Mouse (Mus musculus) MN1 (cell line): Measurements from ENCODE around the gene Peli2.

Experiments
- DNase-seq: peaks from one replicate; pipeline ENCODE4 v3.0.0-alpha.2; 2016; ENCODE audit warnings: low spot score

The Peli2 gene

DNA sequence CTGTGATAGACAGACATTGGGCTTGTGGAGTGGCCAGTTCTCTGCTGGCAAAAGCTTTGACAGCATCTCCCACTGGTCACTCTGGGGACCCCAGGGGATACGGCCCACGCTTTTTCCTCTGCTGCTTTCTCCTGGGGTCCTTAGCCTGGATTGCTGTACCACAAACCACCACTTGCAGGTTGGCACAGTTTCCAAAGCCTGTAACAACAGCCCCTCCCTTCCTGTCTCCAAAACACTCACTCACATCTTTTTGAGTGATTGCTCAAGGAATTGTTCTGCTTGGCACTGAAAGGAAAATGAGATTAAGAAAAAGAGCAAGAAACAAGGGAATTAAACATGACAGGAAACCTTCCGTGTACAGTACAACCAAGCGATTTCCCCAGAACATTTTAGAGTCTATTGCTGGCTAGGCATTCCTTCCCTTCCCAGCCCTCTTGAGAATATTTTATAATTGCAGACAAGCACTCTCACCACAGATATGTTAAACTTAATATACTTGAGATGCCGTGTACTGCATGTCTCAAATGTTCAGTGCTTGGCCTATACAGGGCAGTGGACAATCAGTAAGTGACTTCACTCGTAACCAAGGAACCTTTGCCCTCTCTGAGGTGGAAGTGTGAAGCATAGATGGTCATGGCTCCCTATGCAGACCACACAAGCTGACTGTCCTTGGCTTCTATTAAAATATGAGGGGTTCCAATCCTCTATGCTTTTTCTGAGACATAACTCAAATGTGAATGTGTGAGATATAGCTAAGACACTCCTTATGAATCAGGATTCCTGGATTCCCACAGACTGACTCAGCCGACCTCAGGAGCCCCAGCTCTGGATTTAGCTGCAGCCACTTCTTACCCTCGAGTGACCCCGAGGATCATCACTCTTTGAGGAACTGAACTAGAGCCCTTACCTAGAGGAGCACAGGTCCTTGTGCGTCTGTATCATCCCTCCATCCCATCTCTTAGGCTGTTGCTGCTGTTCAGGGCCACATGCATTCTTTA lies 169.3 kb downstream of the Peli2 start:
- DNase-seq = no peak

DNA sequence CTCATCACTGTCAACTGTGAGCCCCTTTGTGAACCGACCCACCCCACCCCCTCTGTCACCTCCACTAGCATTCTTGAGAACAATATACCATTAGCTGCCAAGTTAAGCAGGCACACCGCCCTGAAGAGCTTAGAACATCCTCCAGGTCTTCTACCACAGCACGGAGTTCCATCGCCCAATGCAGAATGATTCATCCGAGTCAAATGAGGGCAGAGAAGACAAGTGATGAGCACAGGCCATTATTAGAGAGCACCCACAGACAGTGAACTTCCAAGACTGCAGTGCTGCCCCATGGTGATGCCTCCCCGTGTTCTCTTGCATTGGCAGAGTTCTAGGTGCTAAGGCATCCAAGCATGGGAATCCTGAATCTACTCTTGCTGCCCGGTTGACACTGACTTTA lies 172.9 kb downstream of the Peli2 start:
- DNase-seq = no peak

DNA sequence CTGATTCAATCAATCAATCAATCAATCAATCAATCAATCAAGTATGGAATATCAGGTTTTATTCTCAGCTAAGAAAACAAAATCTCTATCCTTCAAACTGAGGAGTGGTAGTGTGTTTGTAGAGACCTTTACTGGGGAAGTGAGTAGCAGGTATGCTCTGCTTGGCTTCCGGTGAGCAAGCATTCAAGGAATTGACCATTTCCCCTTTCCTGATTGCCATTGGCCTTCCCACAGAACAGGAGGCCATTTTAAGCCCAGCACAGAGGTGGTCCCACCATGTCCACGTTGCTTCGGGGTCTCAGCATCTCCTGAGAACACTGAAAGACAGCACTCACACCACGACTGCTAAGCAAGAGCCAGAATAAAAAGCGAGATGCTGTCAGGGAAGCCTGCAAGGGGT lies 174.8 kb downstream of the Peli2 start:
- no peak for DNase-seq

DNA sequence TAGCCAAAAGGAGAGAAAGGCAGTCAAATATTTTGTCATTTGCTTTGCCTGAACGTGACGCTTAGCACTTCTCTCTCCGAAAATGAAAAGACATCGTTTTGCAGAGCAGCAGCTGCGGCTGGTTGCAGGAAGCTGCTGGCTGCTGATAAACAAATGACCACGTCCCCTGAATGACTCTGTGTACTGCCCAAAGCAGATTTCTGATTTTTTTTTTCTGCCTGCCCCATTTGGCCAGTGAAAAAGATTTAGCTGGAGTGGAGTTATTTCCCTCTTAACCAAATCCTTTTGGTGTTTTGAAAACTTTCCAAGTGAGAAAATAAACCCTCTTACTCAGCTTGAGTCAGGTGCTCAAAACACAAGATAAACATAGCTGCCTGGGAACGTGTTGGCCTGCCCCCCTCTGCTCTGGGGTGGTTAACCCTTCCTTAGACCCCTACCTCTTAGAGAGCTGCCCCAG lies 175.2 kb downstream of the Peli2 start:
- no peak for DNase-seq

DNA sequence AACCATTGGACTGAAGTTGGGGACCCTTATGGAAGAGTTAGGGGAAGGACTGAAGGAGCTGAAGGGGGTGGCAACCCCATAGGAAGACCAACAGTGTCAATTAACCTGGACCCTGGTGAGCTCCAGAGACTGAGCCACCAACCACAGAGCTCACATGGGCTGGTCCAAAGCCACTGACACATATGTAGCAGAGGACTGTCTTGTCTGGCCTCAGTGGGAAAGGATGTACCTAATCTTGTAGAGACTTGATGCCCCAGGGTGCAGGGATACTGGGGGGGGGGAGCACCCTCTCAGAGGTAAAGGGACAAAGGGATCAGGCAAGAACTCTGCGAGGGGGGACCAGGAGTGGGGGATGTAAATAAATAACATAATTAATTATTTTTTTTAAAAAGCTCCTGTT lies 176.2 kb downstream of the Peli2 start:
- no peak for DNase-seq

DNA sequence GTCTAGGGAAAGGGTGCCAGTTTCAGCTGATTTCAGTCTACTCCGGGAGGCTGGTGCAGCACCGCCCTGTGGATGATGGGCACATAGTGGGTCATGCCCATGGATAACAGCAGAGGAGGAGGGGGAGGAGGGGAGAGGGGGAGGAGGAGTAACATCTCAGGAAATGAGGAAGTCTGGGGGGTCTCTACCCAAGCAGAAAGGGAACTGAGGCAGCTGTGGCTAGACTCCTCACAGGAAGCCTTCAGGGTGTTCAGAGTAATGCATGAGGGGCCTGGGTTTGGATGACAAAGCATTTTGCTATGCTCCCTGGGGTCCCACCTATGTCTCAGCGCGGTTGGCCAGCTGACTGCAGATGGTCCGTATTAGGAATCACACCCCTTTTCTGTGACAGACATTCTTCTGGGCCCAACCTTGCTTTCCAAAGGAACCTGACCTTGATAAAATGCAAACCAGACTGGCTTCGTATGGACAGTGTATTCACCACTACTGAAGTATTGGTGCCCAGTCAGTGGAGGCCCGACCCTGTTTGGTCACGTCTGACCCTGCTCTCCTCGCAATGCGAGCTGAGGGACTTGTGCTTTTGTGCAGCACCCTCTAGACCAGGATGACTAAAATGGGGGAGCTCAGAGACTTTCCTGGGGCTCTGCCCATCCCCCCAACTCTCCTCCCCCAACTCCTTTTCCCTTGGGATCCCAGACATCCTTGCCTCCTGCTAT lies 182.0 kb downstream of the Peli2 start:
- DNase-seq = no peak

DNA sequence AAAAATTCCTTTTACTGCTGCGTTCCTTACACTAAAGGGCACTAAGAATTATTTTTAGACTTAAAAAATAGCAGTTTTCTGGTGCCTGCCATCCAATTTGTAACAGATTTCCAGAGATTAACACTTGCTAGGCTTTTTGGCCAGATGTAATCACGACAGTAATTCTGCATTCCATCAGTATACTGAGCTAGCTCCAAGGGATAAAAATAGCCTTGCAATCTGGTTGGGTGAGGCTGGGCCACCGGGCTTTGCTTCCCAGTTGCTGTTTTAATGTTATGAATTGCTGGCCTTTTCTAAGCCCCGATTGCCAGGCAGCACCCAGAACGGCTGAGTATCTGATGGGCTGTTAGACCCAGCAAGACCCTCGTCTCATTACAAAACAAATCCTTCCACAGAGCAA lies 182.6 kb downstream of the Peli2 start:
- no peak for DNase-seq

DNA sequence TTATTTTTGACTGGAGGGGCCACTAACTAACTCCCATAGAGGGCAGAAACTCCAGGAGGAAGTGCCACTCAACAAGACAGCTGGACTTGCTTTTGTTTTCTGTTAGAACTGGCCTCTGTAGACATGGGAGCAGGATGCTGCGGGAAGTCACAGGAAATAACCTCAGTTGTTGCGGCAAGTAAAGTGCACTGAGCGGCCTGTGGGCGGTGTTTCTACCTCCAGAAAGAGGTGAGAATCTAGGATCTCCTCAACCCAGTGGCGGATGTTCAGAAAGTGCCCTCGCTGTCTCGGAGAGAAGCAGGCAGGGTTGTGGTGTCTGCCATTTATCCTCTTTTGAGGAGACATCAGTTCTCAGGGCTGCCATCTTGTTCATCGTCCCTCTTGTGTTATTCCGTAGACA lies 183.2 kb downstream of the Peli2 start:
- DNase-seq = no peak

DNA sequence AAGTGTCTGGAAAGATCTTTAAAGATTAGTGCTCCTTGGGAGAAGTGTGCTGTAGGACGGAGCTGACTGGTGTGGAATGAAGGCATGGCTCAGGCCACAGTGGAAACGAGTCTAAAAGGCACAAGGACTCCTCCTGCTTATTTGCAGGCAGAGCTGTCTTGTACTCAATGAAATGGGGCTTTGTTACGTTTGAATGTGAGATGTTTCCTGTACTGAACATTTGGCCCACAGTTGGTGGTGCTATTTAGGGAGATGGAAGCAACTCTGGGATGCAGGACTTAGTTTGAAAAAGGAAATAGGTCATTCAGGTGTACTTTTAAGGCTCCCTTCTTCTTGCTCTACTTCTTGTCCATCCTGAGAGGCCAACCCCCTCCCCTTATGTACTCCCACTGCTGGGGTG lies 192.6 kb downstream of the Peli2 start:
- no peak for DNase-seq

DNA sequence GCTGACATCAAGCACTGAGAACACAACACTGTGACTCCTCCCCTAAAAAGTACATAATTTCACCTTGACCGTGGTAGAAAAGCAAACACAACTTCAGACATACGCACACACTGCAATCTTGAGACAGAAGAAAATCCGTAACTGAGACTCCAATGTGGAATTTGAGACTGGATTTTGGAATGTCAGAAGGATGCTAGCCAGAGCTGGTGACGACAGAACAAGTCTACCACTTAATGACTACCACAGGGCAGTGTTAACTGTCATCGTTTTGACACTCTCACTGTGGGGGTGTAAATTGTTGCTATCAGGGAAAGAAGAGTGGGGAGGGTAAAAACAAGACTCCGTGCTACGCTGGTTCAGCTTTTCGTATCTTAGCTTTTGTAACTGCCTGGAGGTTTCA lies 195.8 kb downstream of the Peli2 start:
- no peak for DNase-seq

DNA sequence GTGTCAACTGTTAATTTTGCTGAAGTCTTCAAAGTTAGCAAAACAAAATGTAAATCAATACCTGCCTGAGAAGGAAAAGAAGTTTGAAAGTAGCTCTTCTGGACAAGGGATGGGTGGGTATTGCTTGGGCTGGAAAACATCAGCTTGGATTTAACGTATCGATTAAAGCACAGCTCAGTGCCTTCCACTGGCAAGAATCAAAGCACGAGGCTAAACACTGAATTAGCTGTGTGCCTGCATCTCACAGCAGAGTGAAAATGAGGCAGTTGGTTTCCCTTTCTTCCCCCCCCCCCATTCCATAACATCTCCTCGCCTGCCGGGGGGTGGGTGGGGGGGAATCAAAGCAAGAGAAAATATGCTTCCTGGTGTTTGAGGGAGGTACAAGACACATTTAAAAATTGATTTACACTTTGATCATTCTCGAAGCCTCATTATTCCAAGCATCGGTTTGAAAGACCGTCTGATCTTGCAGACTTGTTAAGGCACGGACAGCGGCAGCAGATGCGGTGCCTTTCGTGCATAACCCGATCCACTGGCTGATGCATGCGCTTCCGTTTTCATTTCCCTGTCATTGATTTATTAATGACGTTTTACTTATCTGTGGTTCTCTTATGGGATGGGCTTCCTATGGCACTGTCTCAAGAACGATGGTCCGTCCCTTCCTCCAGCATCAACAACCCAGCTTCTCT lies 203.3 kb downstream of the Peli2 start:
- no peak for DNase-seq

DNA sequence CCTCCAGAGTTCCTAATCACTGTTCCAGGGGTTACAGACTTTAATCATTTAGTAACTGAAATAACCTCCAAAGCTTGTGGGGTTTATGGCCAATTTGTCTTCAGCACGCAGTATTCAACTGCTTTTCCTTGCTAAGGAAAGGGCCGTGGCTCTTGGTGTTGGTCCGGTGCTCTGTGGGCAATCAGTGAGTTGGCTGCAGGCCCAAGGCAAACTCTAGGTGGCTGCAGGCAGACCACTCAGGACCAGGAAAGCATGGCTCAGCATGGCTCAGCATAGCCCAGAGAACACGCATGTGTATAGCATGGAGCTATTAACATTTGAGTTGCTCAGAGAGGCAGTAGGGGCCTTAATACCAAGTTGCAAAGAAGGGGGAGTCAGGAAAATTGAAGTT lies 203.8 kb downstream of the Peli2 start:
- DNase-seq = no peak

DNA sequence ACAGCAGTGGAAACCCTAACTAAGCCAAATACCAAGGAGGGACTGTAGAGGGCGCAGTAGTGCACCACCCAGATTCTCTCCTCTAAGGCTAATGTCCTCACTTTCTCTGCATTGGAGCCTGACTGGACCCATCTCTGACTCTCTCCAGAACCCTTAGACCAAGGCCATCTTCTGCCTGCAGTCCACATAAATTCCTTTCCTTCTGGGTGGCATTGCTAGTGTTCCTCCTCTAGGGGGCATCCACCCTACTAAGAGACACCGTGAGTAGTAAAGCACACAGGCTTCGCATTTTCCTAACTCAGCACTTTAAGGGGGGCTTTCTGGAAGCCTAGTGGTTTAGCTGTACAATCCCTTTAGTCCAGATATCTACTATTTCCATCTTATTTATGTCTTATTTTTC lies 207.1 kb downstream of the Peli2 start:
- DNase-seq = no peak

DNA sequence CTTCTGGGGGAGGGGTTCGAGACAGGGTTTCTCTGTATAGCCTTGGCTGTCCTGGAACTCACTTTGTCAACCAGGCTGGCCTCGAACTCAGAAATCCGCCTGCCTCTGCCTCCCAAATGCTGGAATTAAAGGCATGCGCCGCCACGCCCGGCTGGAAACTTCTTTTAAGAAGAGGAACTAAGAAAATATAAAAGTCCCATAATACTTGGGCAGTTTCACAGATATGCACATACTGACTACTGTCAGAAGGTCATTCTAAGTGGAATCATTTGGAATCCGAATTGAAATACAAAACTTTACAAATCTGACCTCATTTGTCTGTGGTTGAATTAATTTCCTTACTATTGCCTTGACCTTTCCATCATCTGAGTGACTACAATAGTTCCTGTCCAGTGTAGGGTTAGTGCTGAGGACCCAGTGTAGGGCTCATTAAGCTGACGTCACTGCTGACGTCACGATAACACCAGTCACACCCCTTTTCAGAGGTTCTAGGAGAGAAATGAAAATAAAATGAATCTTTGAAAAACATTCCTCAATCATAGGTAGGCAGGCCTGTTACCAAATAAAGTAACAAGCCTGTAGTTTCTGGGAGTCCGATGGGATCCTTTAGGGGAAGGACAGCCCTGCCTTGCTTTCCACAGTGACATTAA lies 209.2 kb downstream of the Peli2 start:
- no peak for DNase-seq
